Mouse (Mus musculus): Measurements from ENCODE around the gene Aip.

GRCm38 (mm10) chr19:4131075-4131474 is 5.4 kb upstream of the Aip start:
- TF ChIP-seq ZC3H11A (IDR thresholded peaks at IDR 0.05; ENCODE audit: borderline replicate concordance, low read depth, low read length) (no peak), HCFC1 (IDR thresholded peaks at IDR 0.05; ENCODE audit: borderline replicate concordance, insufficient read depth, low read length) (no peak), CHD2 (IDR thresholded peaks at IDR 0.05; ENCODE audit: low read depth, low read length) (no peak), MAFK (IDR thresholded peaks at IDR 0.05; ENCODE audit: insufficient read depth, low read depth, low read length) (no peak), ZNF384 (IDR thresholded peaks at IDR 0.05; ENCODE audit: low read depth, low read length) (no peak)
